Mouse (Mus musculus) liver, embryonic 15.5 days (tissue): ENCODE measurements around the gene Vipr1. TPM values are rescaled to one million over a fixed set of nuclear protein-coding genes. Genes with fewer than 3 reads are reported as not detected.
"Not testable (repeated sequence)": the region's sequence is repeated elsewhere in the genome, so short reads cannot be mapped to it uniquely, and the experiment has no call there.

Source experiments
- ATAC-seq: fragments of 200-750 bp; cut with Nextera tagmentation; 2 replicates; pipeline ENCODE4 v1.8.0; 2017; ENCODE audit warnings: moderate number of reproducible peaks, mild to moderate bottlenecking, moderate library complexity; ENCODE audit not compliant: insufficient read depth
- H3K27ac ChIP-seq: fragments of 300-500 bp; sonication (generic); replicated peaks from 2 replicates; pipeline ENCODE4 v1.5.1; 2015; ENCODE audit warnings: mild to moderate bottlenecking, inconsistent platforms
- H3K27me3 ChIP-seq: fragments of 300-500 bp; sonication (generic); 2 replicates; pipeline ENCODE4 v1.6.1; 2015; ENCODE audit warnings: mild to moderate bottlenecking, inconsistent platforms
- H3K36me3 ChIP-seq: fragments of 300-500 bp; sonication (generic); replicated peaks from 2 replicates; pipeline ENCODE4 v1.6.1; 2015; ENCODE audit warnings: moderate library complexity, mild to moderate bottlenecking, inconsistent platforms
- H3K4me1 ChIP-seq: fragments of 300-500 bp; sonication (generic); replicated peaks from 2 replicates; pipeline ENCODE4 v1.6.1; 2015; ENCODE audit warnings: inconsistent platforms
- H3K4me2 ChIP-seq: fragments of 300-500 bp; sonication (generic); 2 replicates; pipeline ENCODE4 v1.6.1; 2015; ENCODE audit warnings: moderate library complexity, mild to moderate bottlenecking, inconsistent platforms
- H3K4me3 ChIP-seq: fragments of 300-500 bp; sonication (generic); replicated peaks from 2 replicates; pipeline ENCODE4 v1.5.1; 2015; ENCODE audit warnings: mild to moderate bottlenecking, inconsistent platforms
- H3K9ac ChIP-seq: fragments of 300-500 bp; sonication (generic); 2 replicates; pipeline ENCODE4 v1.6.1; 2015; ENCODE audit warnings: moderate library complexity, mild to moderate bottlenecking, inconsistent platforms
- H3K9me3 ChIP-seq: fragments of 300-500 bp; sonication (generic); replicated peaks from 2 replicates; pipeline ENCODE4 v1.6.1; 2016; ENCODE audit warnings: inconsistent platforms
- WGBS: fragments of 180-500 bp; shearing (Covaris S2); methylation state at CpG from one replicate; pipeline ENCODE4 v1.1.7; 2015; ENCODE audit warnings: mixed read lengths; ENCODE audit not compliant: insufficient replicate concordance; 5-methylcytosine and 5-hydroxymethylcytosine counted together
- polyA plus RNA-seq: library from polyadenylated mRNA; unstranded; fragments of >200 nt; fragmentation: Nextera tagmentation; extraction: Ambion mirVana; gene quantifications from 2 replicates; pipeline ENCODE4 v1.2.1, GENCODE M21; 2015

Vipr1 gene
- 0.41 and 0.69 TPM in 2 replicates for polyA plus RNA-seq

DNA sequence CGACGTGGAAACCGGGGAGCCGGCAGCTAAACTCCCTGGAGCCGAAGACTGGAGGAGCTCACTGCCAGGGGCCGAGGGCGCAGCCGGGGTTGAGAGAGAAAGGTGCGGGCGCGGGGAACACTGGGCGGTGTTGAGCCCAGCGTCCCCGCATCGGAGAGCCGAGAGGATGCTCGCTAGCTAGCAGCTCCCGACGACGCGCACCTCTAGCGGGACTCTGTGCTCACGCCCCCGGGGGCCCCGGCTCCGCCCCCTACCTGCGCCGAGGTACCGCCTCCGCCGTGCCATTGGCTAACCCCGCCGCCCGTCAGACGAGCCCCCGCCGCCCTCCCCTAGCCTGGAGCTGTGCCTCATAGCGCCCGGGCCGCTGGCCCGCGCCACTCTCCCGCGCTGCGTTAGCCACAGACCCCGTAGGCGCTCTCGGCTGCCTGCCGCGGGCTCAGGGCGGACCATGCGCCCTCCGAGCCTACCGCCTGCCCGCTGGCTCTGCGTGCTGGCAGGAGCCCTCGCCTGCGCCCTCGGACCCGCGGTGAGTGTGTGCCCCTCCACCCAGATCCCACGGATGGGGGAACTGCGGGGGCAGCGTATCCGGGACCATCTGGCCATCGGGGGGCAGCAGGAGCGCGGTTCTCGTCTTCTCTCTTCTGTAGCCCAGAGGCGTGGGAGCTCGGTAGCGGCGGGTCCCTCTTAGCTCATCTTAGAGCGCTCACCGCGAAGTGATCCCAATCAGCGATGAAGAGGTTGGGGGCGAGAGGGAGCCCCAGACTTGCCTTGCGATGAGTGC is at the start of gene Vipr1:
Vipr1 (plus strand) TSS at position 316 of the 781 bp plus-strand sequence.
- peak; percentile 70 for ATAC-seq
- Histone ChIP-seq H3K4me1 (peaks cover 13% of the 10 kb centered on the region), H3K36me3 (no peaks in the 10 kb centered on the region), H3K27ac (no peak within 1 kb of the TSS), H3K4me3 (peak within 1 kb of the TSS; percentile 44), H3K9ac (no peak within 1 kb of the TSS), H3K27me3 (peaks cover 78% of the 10 kb centered on the region), H3K4me2 (peak within 1 kb of the TSS; percentile 63), H3K9me3 (no peaks in the 10 kb centered on the region)
- WGBS, result under 1% methylated on average over 79 of the region's 79 CpGs

DNA sequence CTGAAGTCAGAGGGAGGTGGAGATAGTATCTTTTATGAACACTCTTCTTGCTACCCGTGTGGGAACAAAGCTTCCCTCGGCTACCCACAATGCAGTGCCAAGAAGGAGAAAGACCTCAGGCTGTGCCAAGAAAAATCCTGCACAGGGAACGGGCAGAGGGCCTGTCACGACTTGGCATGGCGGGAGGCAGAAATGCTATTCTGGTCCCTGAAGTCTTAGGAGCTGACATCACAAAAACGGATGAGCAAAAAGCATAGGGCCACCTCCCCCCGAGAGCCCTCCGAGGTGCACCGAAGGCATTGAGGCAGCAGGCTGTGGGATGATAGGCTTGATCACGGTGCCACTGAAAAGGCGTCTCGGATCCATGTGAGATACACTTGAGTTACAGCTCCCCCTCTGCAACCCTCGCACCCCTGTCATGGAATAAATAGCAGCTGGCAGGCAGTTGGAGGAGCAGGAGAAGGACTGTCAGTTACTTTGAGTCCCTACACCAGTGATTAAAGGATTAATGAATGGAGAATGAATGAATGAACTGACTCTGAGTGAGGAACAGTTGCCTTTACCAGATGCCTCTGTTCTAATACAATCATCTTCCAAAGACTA is 49.5 kb upstream of the Vipr1 start:
- 61% methylated on average over 13 of the region's 13 CpGs for WGBS
- no peak overlapping the region for H3K4me3 ChIP-seq
- ATAC-seq, result no peak

GRCm38 (mm10) chr9:121593768-121594167 is 48.7 kb upstream of the Vipr1 start:
- H3K4me2 ChIP-seq, result not testable (repeated sequence)

More for the DNA sequence above, 49.5 kb upstream of the Vipr1 start:
- Histone ChIP-seq H3K4me2 (no peak overlapping the region), H3K9me3 (no peaks in the 10 kb centered on the region), H3K27me3 (no peaks in the 10 kb centered on the region), H3K9ac (no peak overlapping the region), H3K4me1 (peaks cover 4% of the 10 kb centered on the region; the same call in 1 of the 2 replicates), H3K27ac (no peak overlapping the region), H3K36me3 (no peaks in the 10 kb centered on the region)

GRCm38 (mm10) chr9:121594771-121595170 is 47.7 kb upstream of the Vipr1 start:
- no peak for ATAC-seq
- H3K9me3 ChIP-seq, result no peaks in the 10 kb centered on the region
- WGBS, result 44% methylated on average over 4 of the region's 4 CpGs
- no peak overlapping the region for H3K4me2 ChIP-seq
- no peaks in the 10 kb centered on the region for H3K27me3 ChIP-seq
- H3K36me3 ChIP-seq, result no peaks in the 10 kb centered on the region
- no peak overlapping the region for H3K4me3 ChIP-seq
- H3K4me1 ChIP-seq, result peaks cover 4% of the 10 kb centered on the region; the same call in 1 of the 2 replicates
- H3K9ac ChIP-seq, result no peak overlapping the region
- H3K27ac ChIP-seq, result no peak overlapping the region

More at GRCm38 (mm10) chr9:121593768-121594167, 48.7 kb upstream of the Vipr1 start:
- H3K27me3 ChIP-seq, H3K9ac ChIP-seq, H3K4me1 ChIP-seq, H3K27ac ChIP-seq, H3K9me3 ChIP-seq, H3K4me3 ChIP-seq, H3K36me3 ChIP-seq, ATAC-seq: not testable (repeated sequence)
- WGBS, result 59% methylated on average over 3 of the region's 3 CpGs

DNA sequence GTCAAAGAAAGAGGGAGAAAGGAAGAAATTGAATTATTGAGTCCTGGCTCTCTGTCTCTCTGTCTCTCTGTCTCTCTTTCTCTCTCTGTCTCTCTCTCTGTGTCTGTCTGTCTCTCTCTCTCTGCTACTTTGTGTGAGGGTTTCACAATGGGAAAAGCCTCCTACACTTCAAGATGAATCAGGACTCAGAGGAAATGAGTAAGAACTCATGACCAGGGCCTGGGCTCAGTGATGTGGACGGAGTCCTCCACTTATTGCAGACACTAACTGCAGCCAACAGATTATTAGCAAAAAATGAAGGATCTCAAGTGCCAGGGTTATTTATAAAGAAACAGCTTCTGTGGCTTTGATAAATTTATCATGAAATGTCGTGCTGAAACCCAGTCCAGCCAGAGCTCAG is 44.4 kb upstream of the Vipr1 start:
- Histone ChIP-seq H3K4me2 (no peak overlapping the region), H3K36me3 (no peaks in the 10 kb centered on the region), H3K4me3 (no peak overlapping the region), H3K27ac (no peak overlapping the region), H3K9me3 (no peaks in the 10 kb centered on the region), H3K4me1 (no peaks in the 10 kb centered on the region), H3K27me3 (peaks cover 4% of the 10 kb centered on the region; the same call in 1 of the 2 replicates), H3K9ac (no peak overlapping the region)
- 37% methylated on average over 2 of the region's 2 CpGs for WGBS
- no peak for ATAC-seq

DNA sequence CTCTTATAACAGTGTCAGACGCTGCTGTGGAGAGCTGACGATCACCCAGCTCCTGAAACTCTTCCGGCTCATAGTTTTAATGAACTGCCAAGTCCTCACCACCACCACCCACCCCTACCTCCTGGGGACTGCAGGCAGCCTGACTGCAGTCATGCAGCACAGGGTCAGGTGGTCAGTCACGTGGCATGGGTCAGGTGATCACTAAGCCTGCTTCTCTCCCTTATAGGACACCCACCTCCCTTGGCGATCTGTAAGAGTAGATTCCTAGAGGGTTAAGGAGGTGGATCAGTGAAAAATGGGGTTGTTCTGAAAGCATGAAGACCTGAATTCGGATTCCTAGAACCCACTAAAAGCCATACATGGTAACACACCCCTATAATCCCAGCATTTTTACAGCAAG is 43.0 kb upstream of the Vipr1 start:
- Histone ChIP-seq H3K9ac (no peak overlapping the region), H3K27me3 (peaks cover 4% of the 10 kb centered on the region; the same call in 1 of the 2 replicates), H3K4me2 (no peak overlapping the region), H3K27ac (no peak overlapping the region), H3K9me3 (no peaks in the 10 kb centered on the region), H3K4me3 (no peak overlapping the region), H3K4me1 (no peaks in the 10 kb centered on the region), H3K36me3 (no peaks in the 10 kb centered on the region)
- no peak for ATAC-seq
- 61% methylated on average over 6 of the region's 6 CpGs for WGBS

DNA sequence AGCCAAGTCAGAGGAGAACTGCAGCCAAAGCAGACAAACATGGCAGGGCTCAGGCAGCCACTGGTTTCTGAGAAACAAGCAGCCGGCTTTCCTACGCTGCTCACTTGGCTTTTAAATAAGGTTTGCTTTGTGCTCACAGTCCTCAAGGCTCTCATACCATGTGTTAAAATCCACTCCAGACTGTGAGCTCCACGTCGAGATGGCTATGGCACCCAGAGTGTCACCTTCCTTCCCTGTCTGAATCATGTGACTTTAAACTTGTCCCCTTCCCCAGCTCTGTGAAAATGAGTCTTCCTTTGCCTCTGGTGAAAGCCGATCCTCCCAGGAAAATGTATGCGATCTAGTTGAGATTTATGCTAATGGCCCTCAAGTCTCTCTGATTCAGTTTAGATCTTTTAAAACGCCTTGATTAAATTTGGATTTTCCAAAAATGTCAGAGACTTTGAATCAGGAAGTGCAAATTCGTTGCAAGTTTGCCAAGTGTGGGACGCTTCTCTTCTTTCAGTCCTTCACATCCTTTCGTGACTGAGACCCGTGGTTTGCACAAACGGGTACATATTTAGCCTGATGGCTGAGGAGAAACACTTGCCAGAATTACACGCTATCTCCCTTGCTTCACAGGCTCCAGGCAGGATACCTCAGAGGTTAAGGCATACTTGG is 42.2 kb upstream of the Vipr1 start:
- Histone ChIP-seq H3K9me3 (no peaks in the 10 kb centered on the region), H3K4me3 (no peak overlapping the region), H3K4me2 (no peak overlapping the region), H3K27ac (no peak overlapping the region), H3K9ac (no peak overlapping the region), H3K4me1 (no peaks in the 10 kb centered on the region), H3K27me3 (peaks cover 4% of the 10 kb centered on the region; the same call in 1 of the 2 replicates), H3K36me3 (no peaks in the 10 kb centered on the region)
- 47% methylated on average over 13 of the region's 13 CpGs for WGBS
- ATAC-seq, result no peak

- H3K4me1 ChIP-seq, result no peaks in the 10 kb centered on the region
- H3K9me3 ChIP-seq, result no peaks in the 10 kb centered on the region
- H3K27me3 ChIP-seq, result peaks cover 4% of the 10 kb centered on the region; the same call in 1 of the 2 replicates
- H3K9ac ChIP-seq, result no peak overlapping the region
- H3K4me2 ChIP-seq, result no peak overlapping the region
- no peaks in the 10 kb centered on the region for H3K36me3 ChIP-seq
- H3K4me3 ChIP-seq, result no peak overlapping the region
- no peak for ATAC-seq
- WGBS, result 19% methylated on average over 6 of the region's 6 CpGs
- no peak overlapping the region for H3K27ac ChIP-seq
These were observed 41.6 kb upstream of the Vipr1 start for GRCm38 (mm10) chr9:121600861-121601427.

DNA sequence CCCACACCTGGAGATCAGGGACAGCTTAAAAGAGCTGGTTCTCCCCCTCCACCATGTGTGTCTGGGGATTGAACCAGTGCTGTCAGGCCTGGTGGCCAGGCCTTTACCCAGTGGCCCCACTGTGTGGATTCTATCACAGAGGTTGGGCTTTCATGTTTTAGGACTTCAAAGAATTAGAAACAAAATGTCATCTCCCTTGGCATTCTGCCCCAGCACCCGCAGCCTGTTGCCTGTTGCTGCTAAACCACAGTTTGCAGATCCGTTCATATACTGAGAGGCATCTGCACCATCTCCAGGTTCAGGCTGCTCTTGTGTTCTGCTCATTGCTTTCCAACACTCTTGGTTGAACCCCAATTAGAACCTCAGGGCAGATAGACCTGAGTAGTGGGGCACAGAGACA is 40.1 kb upstream of the Vipr1 start:
- WGBS, result 41% methylated on average over 2 of the region's 2 CpGs
- Histone ChIP-seq H3K9me3 (no peaks in the 10 kb centered on the region), H3K9ac (no peak overlapping the region), H3K4me2 (no peak overlapping the region), H3K4me3 (no peak overlapping the region), H3K27me3 (peaks cover 4% of the 10 kb centered on the region; the same call in 1 of the 2 replicates), H3K36me3 (no peaks in the 10 kb centered on the region), H3K4me1 (no peaks in the 10 kb centered on the region), H3K27ac (no peak overlapping the region)
- no peak for ATAC-seq

DNA sequence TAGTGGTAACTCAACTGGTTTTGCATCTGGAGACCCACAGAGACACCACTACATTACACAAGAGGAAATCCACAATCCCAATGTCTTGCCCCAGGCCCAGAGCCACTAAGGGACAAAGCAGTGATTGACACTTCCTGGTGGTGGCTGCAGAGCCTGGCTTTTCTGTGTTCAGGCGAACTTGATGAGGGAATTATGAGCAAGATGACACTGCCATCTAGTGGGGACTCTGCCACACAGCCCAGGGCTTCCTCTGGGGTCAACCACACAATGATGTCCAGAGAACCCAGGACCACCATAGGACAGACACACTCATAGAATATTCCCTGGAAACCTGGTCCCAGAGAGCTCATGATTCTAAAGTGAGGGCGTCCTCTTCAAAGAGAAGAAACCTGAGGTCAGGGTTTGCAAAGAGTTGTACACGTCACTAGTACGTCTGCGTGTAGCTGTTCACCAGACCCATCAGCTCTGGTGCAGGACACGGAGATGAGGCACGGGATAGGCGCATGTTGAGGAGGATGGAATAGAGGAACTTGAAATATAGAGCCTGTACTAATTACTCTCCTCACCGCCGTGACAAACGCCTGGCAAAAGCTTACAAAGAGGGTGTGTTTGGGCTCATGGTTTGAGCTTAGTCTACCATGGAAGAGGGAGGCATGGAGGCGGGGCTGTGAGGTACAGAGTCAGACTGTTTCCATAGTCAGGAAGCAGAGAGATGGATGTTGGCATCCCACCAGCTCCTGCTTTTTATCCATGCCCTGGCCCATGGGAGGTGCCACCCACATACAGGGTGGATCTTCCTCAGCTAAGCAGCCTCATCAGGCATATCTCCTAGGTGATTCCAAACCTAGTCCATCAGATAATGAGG is 36.9 kb upstream of the Vipr1 start:
- no peaks in the 10 kb centered on the region for H3K9me3 ChIP-seq
- H3K27me3 ChIP-seq, result peaks cover 6% of the 10 kb centered on the region; the same call in 1 of the 2 replicates
- H3K4me2 ChIP-seq, result no peak overlapping the region
- H3K4me1 ChIP-seq, result no peaks in the 10 kb centered on the region
- ATAC-seq, result no peak
- no peak overlapping the region for H3K4me3 ChIP-seq
- no peak overlapping the region for H3K9ac ChIP-seq
- no peaks in the 10 kb centered on the region for H3K36me3 ChIP-seq
- WGBS, result 41% methylated on average over 12 of the region's 12 CpGs
- H3K27ac ChIP-seq, result no peak overlapping the region
